Mouse (Mus musculus) left cerebral cortex, postnatal 14 days (tissue): ENCODE results near the gene Lrrn3. TPM values are rescaled to one million over a fixed set of nuclear protein-coding genes. Genes with fewer than 3 reads are reported as not detected.

Source experiments
- DNase-seq, 2 experiments: peaks; one replicate each; pipeline ENCODE4 v3.0.0; 2021 to 2022; ENCODE audit warnings: low spot score in 2 of 2, mixed read lengths in 1 of 2
- intact Hi-C: fragments of 180-260 bp; cut with DNase I; formaldehyde crosslinking; loops from one replicate; pipeline ENCODE4 v1.15.1; 2025
- long read RNA-seq, 2 experiments: library from polyadenylated mRNA; stranded (forward); transcript quantifications; one replicate each; pipeline ENCODE4 v2.0.0; 2021
- total RNA-seq, 2 experiments: library from RNA; stranded (reverse); gene quantifications; 2 replicates each; pipeline ENCODE4 v1.2.3; 2021

Lrrn3 gene
- 10 to 100 TPM; 50.5 to 56.2 TPM for total RNA-seq
- long read RNA-seq, experiment 1, transcript Lrrn3-201 (2 exons, 3,865 nt), result major isoform, 77 of 81 reads
- long read RNA-seq, experiment 1, partial matches to known transcripts, result 0 of 81 reads
- long read RNA-seq, experiment 1, other reads (novel, unspliced or antisense), result 4 of 81 reads
- long read RNA-seq, experiment 2, transcript Lrrn3-201 (2 exons, 3,865 nt), result major isoform, 47 of 50 reads
- long read RNA-seq, experiment 2, partial matches to known transcripts, result 0 of 50 reads
- long read RNA-seq, experiment 2, other reads (novel, unspliced or antisense), result 3 of 50 reads

DNA sequence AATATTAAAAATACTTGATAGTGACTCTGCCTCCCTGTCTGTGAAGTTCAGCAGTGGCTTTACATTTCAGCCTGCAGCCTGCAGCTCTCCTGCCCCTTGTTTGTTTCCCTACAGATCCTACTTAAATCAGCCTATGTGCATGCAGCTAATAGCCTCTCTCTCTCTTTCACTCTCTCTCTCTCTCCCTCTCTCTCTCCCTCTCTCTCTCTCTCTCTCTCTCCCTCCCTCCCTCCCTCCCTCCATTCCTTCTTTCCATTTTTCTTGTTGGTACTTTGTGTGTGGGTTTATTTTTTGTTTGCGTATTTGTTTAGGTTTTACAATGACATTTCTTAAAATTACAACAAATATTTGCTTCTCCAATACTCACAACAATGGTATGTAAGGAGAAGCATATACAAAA, at the start of gene Lrrn3:
Lrrn3 (minus strand) TSS at position 101 of the 400 bp plus-strand sequence.
- DNase-seq, result no peak
- intact Hi-C loops, result loop anchor here (5.0 kb wide), 2 partner anchors 196 to 374 kb away; no protein-coding TSS in a partner anchor

DNA sequence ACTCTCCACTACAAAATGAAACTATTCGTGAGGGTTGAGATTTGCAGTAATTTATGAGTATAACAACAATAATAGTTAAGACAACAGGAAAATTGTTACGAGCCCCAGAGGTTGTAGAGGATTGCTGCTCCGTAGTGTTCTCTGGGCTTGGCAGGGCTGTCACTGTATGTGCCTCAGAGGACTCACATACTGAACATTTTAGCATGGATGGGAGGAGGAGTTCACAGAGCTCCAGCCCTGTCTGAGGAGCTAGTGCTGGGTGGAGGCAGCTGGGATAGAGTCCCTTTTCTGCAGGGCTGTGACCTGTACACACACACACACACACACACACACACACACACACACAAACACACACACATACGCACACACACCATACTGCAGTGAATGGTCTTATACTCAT, 42.2 kb upstream of the Lrrn3 start:
- intact Hi-C loops, result no loop called here
- DNase-seq, result no peak

DNA sequence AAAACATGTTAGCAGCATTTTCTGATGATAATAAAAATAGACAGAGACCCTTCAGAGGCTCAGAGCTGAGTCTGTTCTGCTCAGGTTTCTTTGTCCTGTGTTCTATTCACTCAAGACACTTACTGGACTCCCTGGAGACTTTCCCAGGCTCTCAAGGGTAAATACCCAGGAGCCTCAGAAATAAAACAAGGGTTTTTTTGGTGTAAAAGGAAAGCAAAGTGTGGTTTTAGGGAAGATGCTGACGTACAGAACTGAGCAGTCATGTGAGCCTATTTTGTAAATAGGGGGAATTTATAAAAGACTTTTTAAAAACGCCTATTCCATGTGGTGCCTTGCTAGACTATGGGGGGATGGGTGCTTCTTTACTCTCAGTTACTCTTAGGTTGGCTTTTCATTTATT, 40.5 kb upstream of the Lrrn3 start:
- intact Hi-C loops, result no loop called here
- no peak for DNase-seq

DNA sequence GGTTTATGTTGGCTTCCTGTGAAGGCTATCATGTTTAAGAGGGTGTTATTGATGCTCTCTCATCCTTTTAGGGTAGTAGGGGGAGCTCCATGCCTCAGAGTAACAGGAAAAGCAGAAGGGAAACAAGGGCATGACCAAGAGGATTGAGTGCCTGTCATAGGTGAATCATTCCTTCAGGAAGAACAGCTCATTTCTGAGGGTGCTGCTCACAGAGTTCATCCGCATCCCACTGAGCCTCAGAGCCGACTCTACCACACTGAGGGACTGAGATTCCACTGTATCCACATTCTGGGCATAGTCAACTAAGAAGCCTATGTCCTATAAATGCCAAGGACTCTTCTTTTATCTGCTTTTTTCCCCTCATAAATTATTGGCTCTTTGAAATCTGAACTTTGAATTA, 35.4 kb upstream of the Lrrn3 start:
- DNase-seq, result no peak
- intact Hi-C loops, result no loop called here

DNA sequence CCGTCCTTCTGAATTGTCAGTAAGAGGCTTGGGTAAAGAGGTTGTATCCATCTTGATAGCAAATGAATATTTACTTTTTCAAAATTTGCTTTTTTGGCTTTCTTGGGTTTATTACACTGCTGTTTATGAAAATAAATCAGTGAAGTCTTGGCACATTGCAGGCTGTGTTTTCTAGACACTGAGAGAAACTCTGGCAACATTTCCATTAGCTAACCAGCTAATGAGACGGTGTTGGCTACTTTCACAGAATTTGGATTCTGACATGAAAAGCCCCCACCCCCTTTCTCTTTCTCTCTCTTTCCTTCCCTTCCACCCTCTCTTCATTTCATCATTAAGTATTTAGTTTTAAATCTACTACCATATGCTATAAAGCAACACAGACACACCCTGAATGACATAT, 34.1 kb upstream of the Lrrn3 start:
- DNase-seq, result no peak

DNA sequence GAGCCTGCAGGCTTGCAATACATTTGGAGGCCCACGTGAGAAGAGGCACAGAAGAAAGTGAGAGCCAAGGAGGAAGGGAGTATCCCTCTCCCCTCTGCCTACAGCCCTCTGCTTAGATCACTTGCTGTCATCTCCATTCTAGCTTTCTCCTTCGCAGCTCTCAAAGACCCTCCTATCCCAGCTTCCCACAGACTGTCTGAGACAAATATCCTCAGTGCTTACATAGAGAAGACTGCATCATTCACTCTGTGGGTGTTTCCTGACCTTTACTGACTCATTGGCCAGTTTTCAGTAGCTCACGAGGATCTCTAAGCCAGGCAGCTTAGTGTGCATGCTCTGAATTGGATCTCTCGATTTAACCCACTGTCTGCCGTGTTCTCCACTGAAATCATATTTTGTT, 32.7 kb upstream of the Lrrn3 start:
- intact Hi-C loops, result no loop called here
- DNase-seq, result no peak

More for the DNA sequence above, 34.1 kb upstream of the Lrrn3 start:
- intact Hi-C loops, result no loop called here

DNA sequence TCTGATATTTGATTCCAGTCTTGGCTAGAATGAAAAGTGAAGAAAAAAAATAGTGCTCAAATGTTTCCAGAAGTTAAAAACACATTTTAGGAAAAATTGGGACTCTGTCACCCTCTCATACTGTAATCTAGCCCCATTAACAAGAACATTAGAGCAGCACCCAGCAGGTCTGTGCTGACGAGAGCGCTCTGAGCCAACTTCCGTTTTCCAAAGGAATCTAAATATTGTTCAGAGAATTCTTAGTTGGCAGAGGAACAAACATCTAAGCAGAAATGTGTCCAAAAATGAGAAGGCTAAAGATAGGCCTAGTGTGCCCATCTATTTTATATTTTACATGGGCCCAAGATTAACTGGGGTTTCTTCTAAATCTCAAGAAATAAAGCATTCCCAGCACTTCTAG, 24.4 kb upstream of the Lrrn3 start:
- intact Hi-C loops, result no loop called here
- DNase-seq, result peak; percentile 4 to 15

DNA sequence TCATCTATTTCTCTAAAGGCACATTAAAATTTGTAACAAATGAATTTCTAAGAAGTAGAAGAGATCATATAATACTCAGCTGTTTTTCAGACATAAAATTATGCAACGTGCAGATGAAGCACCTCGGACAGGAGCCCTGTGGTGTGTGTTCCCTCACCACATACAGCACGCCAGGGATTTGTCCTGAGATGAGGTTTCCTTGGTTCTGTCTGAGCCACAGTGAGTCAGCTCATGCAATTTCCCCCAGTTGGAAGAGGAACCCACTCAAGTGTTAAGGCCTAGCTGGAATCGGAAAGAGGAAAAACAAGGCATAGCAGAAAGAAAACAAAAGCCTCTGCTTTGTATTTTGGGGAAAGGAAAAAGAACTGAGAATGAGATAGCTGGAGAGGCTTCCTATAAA, 22.4 kb upstream of the Lrrn3 start:
- intact Hi-C loops, result no loop called here
- no peak for DNase-seq

DNA sequence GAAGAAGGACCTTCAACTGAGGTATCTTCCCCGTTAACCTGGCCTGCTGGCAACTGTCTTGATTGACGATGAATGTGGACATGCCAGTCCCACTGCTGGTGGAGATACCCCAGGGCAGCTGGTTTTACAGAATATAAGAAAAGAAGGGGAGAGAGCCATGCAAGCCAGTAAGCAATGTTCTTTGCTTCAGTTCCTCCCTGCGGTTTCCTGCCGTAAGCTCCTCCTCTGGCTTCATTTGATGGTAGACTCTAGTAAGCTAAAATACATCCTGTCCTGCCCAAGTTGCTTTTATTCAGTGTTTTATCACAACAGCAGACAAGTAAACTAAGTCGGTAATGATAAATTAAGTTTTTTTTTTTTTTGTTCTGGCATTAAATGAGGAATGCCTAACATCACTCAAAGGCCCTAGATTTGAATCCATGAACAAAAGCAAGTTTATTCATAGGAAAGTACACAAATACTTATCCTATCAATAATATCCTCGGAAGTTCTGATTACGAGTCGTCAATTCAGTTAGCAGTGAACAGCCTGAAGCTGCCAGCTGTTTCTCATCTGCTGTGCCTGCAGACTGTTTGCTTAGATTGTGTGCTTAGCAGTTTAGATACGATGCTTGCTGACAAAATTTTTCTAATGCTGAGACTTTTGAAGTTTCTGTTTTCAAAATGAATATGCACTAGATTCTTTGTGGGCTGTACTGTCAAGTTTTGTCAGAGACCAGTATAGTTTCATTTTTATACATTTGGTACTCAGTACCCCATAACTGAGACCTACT, 14.0 kb upstream of the Lrrn3 start:
- DNase-seq, result no peak
- intact Hi-C loops, result no loop called here

DNA sequence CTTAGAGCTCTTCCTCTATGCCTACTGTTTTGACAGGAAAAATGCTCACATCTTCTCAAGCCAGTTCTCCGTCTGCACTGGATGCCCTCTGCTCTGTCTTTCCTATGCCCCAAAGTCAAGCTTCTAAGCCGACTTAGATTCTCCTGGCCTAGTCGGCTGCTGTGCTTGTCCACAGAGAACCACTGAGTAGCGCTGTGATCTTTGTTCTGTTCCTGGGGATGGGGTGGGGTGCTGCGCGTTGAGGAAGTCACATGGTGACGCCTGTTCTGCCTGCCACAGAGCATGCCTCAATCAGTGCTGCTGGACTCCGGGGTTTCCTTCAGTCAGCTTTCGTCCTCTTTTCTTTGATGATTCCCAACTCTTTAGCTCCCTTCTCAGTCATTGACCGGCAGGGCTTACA, 8.4 kb upstream of the Lrrn3 start:
- DNase-seq, result no peak
- intact Hi-C loops, result no loop called here

DNA sequence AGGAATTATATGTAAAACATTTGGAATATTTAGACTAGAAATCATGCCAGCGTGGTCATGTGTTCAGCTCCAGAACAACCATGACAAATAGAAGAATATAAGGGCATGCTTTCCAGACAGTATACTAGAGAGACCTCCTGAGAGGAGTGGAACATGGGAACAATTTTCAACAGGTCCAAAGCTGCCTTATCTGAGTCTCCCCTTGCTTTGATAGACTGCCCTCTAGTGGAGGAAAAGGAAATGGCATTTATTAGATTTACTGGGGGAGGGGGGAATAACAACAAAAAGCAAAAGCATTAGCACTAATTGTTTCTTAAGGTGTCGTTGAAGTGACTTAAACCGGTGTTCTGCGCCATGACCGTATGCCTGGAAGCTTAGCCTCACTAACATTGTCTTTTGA, 774 bp upstream of the Lrrn3 start:
- DNase-seq, result peak; percentile 31 to 49
- intact Hi-C loops, result loop anchor here (5.0 kb wide), 2 partner anchors 195 to 375 kb away; no protein-coding TSS in a partner anchor

DNA sequence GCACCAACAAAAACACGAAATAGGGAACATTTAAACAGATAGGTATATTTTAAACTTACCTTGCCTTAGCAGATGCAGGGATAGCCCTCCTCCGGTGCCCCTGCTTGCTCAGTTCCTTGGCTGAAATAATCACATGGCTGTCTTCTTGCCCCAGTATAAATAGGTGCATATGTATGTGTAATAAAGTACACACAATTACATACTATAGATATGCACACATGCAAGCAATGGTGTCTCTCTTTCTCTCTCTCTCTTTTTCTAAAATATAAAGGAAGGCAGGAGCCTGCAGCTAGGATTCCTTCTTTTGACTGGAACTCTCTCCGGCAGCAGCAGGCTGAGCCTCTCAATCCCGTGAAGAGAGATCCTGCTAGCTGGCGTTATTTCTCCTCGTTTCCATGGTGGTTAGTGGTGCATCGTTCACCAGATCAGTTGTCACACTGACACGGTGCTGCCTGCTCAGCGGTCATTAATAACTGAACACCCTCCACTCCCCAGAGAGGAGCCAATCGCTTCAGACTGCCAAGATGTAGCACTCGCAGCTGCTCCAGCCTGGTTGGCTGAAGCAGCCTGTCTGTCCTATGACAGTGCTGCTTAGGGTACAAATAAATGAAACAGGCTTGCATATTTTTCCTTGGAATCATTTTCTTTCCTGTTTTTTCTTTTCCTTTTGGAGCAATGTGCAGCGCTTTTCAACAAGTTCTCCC, 567 bp downstream of the Lrrn3 start:
- DNase-seq, result peak; percentile 84 to 90
- intact Hi-C loops, result loop anchor here (2.0 to 5.0 kb wide), 3 partner anchors 197 to 643 kb away; no protein-coding TSS in a partner anchor

DNA sequence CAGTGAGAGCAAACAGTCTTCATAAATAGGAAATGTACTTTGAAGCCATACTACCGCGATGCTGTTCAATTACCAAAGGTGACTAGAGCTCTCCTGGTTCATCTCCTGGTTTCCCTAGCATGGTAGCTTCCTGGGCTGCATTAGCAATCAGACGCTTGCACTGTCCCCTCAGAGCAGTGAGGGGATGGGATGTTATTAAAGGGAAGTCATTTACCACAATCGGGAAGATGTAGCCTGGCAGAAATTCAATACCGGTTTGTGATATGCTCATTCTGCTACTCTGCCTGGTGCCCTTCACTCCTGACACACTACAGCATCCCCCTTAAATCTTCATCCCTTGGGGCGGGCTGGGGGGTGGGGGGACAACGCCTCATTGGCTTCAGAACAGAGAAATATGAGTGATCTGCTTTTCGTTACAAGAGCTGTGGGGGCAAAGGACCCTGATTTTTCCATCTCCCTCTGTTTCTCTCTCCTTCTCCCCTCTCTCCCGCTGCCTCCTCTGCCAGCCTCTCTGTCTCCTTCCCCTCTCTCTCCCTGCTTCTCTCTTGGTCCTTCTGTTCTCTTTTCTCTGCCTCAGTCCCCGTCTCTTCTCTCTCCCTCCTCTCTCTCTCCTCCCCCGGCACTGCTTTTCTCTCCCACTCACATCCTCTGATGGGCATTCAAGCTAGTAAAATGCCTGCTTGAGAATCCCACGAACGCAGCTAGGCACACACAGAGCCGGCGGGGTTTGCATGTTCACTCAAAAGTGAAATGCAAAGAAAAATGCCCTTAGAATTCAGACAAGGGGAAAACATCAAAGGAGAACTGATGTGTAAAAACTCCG, 1.3 kb downstream of the Lrrn3 start:
- intact Hi-C loops, result loop anchor here (2.0 to 5.0 kb wide), 3 partner anchors 197 to 642 kb away; no protein-coding TSS in a partner anchor
- peak; percentile 64 to 74 for DNase-seq

DNA sequence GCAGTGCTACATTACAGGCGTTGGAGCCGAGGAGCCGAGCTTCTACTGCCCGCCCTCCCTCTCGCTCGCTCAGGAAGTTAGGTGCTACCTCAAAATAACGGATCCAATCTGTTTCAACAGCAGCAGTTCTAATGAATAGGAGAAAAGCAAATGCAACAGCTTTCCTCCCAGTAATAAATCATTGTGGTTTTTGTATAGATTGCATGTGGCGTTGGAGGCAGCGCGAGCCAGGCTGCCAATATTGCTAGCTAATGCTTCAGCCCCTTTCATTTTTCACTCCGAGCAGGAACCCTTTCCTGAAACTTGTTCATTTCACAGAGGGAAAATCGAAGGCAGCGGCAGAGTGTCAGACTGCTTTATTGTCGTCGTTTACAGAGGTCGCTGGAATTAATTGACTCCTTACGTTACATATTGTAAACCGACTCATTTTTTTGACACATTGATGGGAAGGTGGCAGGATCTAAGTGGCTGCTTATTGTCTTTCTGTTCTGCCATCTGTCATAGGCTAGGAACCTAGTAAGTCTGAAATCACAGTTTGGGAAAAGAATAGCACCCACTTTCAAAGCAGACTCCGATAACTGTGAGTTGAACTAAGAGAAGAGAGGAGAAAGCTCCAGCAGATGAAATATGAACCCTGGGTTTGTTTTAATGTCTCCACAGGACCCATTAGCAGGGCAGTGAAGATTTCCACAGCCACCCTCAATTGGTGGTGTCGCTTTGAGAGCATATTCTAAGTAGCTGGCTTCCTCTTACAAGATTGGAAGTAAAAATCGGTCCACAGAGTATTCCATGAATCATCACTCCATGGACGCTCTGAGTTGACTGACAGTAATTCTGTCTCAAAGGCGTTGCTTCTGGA, 2.4 kb downstream of the Lrrn3 start:
- DNase-seq, result peak; percentile 40 to 46
- intact Hi-C loops, result loop anchor here (2.0 kb wide), 1 partner anchor 641 kb away; no protein-coding TSS in a partner anchor

DNA sequence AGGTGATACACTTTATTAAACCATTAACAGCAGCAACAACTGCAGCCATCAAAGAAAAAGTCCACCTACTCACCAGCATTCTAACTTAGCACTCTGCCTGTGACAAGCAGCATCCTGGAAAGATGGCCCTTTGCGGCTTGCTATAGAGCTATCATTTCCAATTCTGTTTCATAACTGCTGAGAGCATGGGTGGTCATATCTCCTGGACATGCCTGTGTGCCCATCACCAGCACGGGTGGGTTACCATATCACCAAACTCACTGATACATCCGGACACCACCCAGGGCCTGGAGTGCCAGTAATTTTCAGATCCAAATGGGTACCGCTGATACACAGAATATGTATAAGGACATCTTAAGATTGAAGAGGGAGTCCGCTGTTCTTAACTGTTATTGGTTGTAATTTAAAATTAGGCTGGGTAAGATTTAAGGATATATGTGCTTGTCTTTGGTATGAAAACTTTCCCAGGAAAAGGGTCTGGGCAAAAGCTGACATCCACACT, 3.1 kb downstream of the Lrrn3 start:
- peak in 1 of 2 experiments; percentile 9 for DNase-seq
- intact Hi-C loops, result no loop called here

DNA sequence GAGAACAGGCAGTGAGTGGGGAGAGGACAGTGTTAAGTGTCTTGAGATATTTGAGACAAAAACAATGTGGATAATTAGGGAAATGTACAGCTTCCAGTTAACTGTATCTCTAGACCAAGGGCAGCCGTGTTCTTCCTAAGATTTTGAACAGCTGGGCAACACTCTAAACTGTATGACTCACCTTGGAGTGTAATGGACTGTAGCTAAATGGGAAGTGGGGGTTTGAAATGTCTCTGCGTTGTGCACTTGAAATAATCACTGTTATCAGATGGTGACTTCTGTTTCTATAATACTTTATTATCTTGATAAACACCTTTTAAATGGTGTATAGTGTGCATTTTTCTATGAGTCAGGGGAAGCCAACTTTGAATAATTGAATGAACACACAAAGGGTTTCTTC, 4.7 kb downstream of the Lrrn3 start:
- intact Hi-C loops, result no loop called here
- no peak for DNase-seq

DNA sequence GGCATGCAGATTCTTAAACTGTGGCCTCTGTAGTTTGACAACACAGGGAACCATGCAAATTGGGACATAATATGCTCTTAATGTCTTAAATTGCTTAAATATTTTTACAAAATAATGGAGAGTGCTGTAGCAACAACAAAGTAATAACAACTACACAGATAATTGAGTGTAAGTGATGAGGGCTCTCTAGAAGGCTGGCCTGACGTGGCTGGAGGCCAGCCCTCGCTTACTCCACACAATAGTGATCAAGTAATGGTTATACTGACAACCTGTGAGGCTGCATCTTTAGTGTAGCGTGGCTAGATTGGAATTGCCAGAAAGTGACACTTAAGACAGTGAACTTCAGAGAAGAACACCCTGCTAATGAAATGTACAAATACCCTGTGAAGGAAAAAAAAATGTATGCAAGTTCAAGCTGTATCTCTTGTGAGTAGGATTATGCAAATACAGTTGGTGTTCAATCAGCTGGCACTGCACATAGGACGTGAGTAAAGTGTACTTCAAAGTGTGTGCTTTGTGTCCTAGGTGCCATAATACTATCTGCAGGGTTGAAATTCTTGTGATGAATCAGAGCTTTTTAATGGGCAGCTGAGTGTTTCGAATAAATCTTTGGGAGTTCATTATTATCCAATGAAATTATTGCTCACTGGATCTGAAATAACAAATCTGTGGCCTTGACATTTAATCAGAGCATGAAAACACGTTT, 17.0 kb downstream of the Lrrn3 start:
- no peak for DNase-seq
- intact Hi-C loops, result no loop called here
